Mouse (Mus musculus): Measurements from ENCODE around the gene Pram1.

Pram1 gene

GRCm38 (mm10) chr17:33637516-33638276 lies at the start of gene Pram1:
Gene Pram1, plus strand, starts transcription at chr17:33638056.
- TF ChIP-seq GATA4 (IDR thresholded peaks at IDR 0.05; ENCODE audit: insufficient replicate concordance, low read length), result no peak

- no peak for TF ChIP-seq GATA4 (IDR thresholded peaks at IDR 0.05; ENCODE audit: insufficient replicate concordance, low read length)
Measured at GRCm38 (mm10) chr17:33597271-33597670, 40.6 kb upstream of the Pram1 start.

- no peak for TF ChIP-seq GATA4 (IDR thresholded peaks at IDR 0.05; ENCODE audit: insufficient replicate concordance, low read length)
Measured at GRCm38 (mm10) chr17:33598506-33598905, 39.4 kb upstream of the Pram1 start.

GRCm38 (mm10) chr17:33599836-33600475 lies 37.9 kb upstream of the Pram1 start:
- no peak for TF ChIP-seq GATA4 (IDR thresholded peaks at IDR 0.05; ENCODE audit: insufficient replicate concordance, low read length)

- TF ChIP-seq GATA4 (IDR thresholded peaks at IDR 0.05; ENCODE audit: insufficient replicate concordance, low read length), result no peak
Measured at GRCm38 (mm10) chr17:33600831-33601230, 37.0 kb upstream of the Pram1 start.

GRCm38 (mm10) chr17:33601947-33602346 lies 35.9 kb upstream of the Pram1 start:
- no peak for TF ChIP-seq GATA4 (IDR thresholded peaks at IDR 0.05; ENCODE audit: insufficient replicate concordance, low read length)

- TF ChIP-seq GATA4 (IDR thresholded peaks at IDR 0.05; ENCODE audit: insufficient replicate concordance, low read length), result no peak
Measured at GRCm38 (mm10) chr17:33607273-33607672, 30.6 kb upstream of the Pram1 start.

- TF ChIP-seq GATA4 (IDR thresholded peaks at IDR 0.05; ENCODE audit: insufficient replicate concordance, low read length), result no peak
Measured at GRCm38 (mm10) chr17:33610548-33610947, 27.3 kb upstream of the Pram1 start.

GRCm38 (mm10) chr17:33627281-33627680 lies 10.6 kb upstream of the Pram1 start:
- TF ChIP-seq GATA4 (IDR thresholded peaks at IDR 0.05; ENCODE audit: insufficient replicate concordance, low read length), result no peak

GRCm38 (mm10) chr17:33628621-33629486 lies 9.0 kb upstream of the Pram1 start, which contains the start of gene Zfp414:
Gene Zfp414, plus strand, starts transcription at chr17:33629090.
- no peak for TF ChIP-seq GATA4 (IDR thresholded peaks at IDR 0.05; ENCODE audit: insufficient replicate concordance, low read length)

GRCm38 (mm10) chr17:33629487-33630125 lies 8.2 kb upstream of the Pram1 start:
- no peak for TF ChIP-seq GATA4 (IDR thresholded peaks at IDR 0.05; ENCODE audit: insufficient replicate concordance, low read length)

GRCm38 (mm10) chr17:33630171-33630895 lies 7.5 kb upstream of the Pram1 start:
- no peak for TF ChIP-seq GATA4 (IDR thresholded peaks at IDR 0.05; ENCODE audit: insufficient replicate concordance, low read length)

- no peak for TF ChIP-seq GATA4 (IDR thresholded peaks at IDR 0.05; ENCODE audit: insufficient replicate concordance, low read length)
Measured at GRCm38 (mm10) chr17:33631236-33631635, 6.6 kb upstream of the Pram1 start.

- TF ChIP-seq GATA4 (IDR thresholded peaks at IDR 0.05; ENCODE audit: insufficient replicate concordance, low read length), result no peak
Measured at GRCm38 (mm10) chr17:33631796-33632195, 6.1 kb upstream of the Pram1 start.

All from liver, adult (tissue).